Mouse (Mus musculus): ENCODE data around the gene Kcnj6. TPM values are rescaled to one million over a fixed set of nuclear protein-coding genes. Genes with fewer than 3 reads are reported as not detected.

Kcnj6 gene
- polyA plus RNA-seq, 1 experiment = not detected

GRCm38 (mm10) chr16:94720476-94721153, 276.9 kb downstream of the Kcnj6 start:
- DNase-seq (ENCODE audit: low spot score) = no peak

GRCm38 (mm10) chr16:94719488-94719887, 278.0 kb downstream of the Kcnj6 start:
- no peak for DNase-seq (ENCODE audit: low spot score)

- no peak for DNase-seq (ENCODE audit: low spot score)
Measured at GRCm38 (mm10) chr16:94718919-94719318, 278.6 kb downstream of the Kcnj6 start.

GRCm38 (mm10) chr16:94717051-94717450, 280.4 kb downstream of the Kcnj6 start:
- DNase-seq (ENCODE audit: low spot score) = no peak

- no peak for DNase-seq (ENCODE audit: low spot score)
Measured at GRCm38 (mm10) chr16:94714483-94714882, 283.0 kb downstream of the Kcnj6 start.

- DNase-seq (ENCODE audit: low spot score) = peak; percentile 84
Measured at GRCm38 (mm10) chr16:94713480-94714094, 283.9 kb downstream of the Kcnj6 start.

GRCm38 (mm10) chr16:94701971-94702370, 295.5 kb downstream of the Kcnj6 start:
- no peak for DNase-seq (ENCODE audit: low spot score)

GRCm38 (mm10) chr16:94701141-94701540, 296.4 kb downstream of the Kcnj6 start:
- DNase-seq (ENCODE audit: low spot score) = no peak
